24 mouse cellular contexts compared by ENCODE assay signal in genomic region chr14:62673646-62674045, GRCm38 (mm10). TPM values are rescaled to one million over a fixed set of nuclear protein-coding genes. Genes with fewer than 3 reads are reported as not detected.
DNase-seq lines count a peak whose midpoint lies in the region.
"Had no signal": no experiment of that assay in that cellular context is flagged by ENCODE, and none has a peak within 500 bp of the region (broad histone marks: within the 10 kb centered on the region; RNA-seq: fewer than 3 reads in every experiment).

No protein-coding gene starts in this region.

- peak; percentile 5 for DNase-seq in cerebellum, adult 9-11 months
- DNase-seq in cerebellum, adult 8-10 months = no peak
- DNase-seq in heart, adult 11 months = peak; percentile 75
- no peak for DNase-seq in heart, adult 18-20 months
- peak; percentile 17 for DNase-seq in retina, embryonic 14.5 days (ENCODE audit: low spot score)
- DNase-seq in retina, postnatal 1 day = no peak
- DNase-seq in adipocyte (ENCODE audit: low spot score) = peak; percentile 27
- no peak for DNase-seq in layer of hippocampus, postnatal 10 days (ENCODE audit: low spot score in 2 of 2)
- DNase-seq: adrenal gland, adult 2 months; adrenal gland, postnatal 14 days; B cell, adult 2 months; cerebellum, adult 11 months; cerebellum, adult 2 months; cerebellum, postnatal 36 days; embryo, embryonic 11 days; gastrocnemius, postnatal 14 days; heart, postnatal 36 days; kidney, adult 11 months; kidney, adult 8-10 months had no signal

RNA-seq across cellular contexts. Expression of gene Serpine3, which starts 10.2 kb away (rescaled TPM):
- not detected for total RNA-seq in heart, adult 18-20 months (2021)
- total RNA-seq in layer of hippocampus, postnatal 10 days (2021) = not detected
- total RNA-seq: adrenal gland, adult 2 months; adrenal gland, postnatal 14 days; adrenal gland, postnatal 4 days; G1E; gastrocnemius, postnatal 14 days; gastrocnemius, postnatal 4 days; heart, adult 8-10 months; heart, postnatal 36 days; hindbrain, postnatal 0 days had no signal

Comparison
In these comparisons a context has a peak if more than half of its experiments do, and no peak if none do; other contexts are left out.
1. DNase-seq: peak in cerebellum, adult 9-11 months (single experiment), heart, adult 11 months (single experiment), retina, embryonic 14.5 days (single experiment) and adipocyte (single experiment); none in cerebellum, adult 8-10 months (single experiment), heart, adult 18-20 months (0 of 2), retina, postnatal 1 day (single experiment) and layer of hippocampus, postnatal 10 days (0 of 2).